Mouse (Mus musculus): ENCODE data around the gene Clec1a.

- TF ChIP-seq CTCF (IDR thresholded peaks at IDR 0.05) (no peak), EP300 (IDR thresholded peaks at IDR 0.05) (no peak)
Observed at GRCm38 (mm10) chr6:129380454-129380853, 71.3 kb downstream of the Clec1a start.
